Mouse (Mus musculus): Measurements from ENCODE around the gene Pom121l2.

Pom121l2 gene

GRCm38 (mm10) chr13:21993957-21994738 lies 13.2 kb downstream of the Pom121l2 start:
- no peak for DNase-seq (ENCODE audit: low spot score in 2 of 2)

DNA sequence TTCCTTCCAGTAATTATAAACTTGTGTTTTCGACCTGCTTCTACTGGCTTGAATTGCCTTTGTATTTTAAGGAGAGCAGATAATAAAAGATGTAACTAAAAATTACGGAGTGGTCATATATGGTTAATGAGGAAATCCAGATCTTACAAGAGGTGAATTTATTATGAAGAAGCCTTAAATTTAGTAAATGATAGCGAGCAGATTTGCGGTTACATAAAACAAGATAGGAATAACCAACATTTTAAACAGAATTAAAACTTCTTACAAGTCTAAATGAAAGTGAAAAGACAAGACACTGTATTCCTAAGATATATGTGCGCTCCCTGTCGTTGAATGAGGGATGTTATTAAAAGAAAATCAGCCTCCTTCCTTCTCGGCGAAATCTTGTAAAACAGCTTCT lies 13.9 kb downstream of the Pom121l2 start:
- no peak for DNase-seq (ENCODE audit: low spot score in 2 of 2)

DNA sequence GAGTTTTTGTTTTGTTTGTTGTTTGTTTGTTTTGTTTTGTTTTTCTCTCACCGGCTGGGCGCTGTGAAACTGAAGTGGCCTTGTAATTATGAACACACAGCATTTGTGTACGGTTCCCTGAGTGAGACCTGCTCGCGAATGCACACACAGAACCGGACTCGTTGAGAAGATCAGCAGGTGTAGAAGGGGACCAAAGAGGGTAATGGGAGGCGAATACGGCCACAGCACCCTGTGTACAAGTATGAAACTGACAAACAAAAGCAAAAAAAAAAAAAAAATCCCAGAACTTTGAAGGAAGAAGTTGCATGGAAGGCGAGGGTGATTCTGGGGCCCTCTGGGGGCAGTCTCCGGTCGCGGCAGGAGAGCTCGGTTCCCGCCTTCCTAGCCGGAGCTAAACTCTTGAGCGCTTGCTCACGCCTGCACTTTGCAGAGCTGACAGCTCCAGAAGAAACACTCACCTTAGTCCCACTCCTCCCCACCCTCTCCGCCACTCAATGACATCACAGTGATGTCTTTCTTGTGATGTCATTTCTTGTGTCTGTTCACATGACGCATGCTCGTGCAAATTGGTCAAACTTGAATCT lies 14.4 kb downstream of the Pom121l2 start:
- no peak for DNase-seq (ENCODE audit: low spot score in 2 of 2)

DNA sequence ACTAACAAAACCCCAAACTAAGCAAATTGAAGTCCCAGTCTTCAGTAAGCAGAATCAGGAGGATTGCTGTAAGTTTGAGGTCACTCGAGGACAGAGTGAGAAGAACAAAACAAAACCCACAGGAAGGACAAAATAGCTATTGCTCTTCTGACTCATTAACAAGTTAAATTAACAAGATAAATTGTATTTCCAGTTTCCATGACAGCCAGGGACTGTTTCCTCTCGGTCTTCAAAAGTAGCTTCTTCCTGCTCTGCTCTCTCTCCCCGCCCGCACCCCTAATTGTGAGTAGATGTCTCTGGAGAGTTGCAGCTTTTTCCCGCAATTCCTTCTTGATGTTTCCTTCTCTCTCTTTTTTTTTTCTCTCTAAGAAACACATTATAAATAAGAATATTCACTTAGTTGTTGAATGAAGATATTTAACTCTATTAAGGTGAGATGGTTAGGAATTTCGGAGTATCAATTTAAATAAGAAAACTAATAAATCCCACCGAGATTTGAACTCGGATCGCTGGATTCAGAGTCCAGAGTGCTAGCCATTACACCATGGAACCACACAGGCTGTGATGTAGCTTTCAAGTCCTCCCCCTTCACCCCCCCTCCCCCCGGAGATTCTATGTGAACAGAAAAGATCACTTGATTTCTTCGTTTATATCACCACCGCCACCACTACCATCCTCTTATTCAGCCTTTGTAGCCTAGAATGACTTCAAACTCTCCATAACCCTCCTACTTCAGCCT lies 15.3 kb downstream of the Pom121l2 start:
- DNase-seq (ENCODE audit: low spot score in 2 of 2), result no peak

DNA sequence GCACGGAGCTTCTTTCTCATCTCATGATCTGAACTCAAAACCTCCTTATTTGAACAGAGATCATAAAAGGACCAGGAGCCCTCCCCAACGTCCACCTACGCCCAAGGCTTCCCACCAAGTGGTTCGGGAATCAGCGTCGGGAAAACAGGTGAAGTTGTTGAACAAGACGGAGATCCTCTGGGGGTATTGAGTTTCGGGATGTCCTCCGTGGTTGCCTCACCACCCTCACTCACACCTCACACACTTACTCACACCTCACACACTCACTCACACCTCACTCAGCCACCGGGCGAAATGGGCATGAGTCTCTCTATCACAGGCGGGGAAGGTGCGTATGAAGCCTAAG lies 15.8 kb downstream of the Pom121l2 start:
- DNase-seq (ENCODE audit: low spot score in 2 of 2), result no peak

DNA sequence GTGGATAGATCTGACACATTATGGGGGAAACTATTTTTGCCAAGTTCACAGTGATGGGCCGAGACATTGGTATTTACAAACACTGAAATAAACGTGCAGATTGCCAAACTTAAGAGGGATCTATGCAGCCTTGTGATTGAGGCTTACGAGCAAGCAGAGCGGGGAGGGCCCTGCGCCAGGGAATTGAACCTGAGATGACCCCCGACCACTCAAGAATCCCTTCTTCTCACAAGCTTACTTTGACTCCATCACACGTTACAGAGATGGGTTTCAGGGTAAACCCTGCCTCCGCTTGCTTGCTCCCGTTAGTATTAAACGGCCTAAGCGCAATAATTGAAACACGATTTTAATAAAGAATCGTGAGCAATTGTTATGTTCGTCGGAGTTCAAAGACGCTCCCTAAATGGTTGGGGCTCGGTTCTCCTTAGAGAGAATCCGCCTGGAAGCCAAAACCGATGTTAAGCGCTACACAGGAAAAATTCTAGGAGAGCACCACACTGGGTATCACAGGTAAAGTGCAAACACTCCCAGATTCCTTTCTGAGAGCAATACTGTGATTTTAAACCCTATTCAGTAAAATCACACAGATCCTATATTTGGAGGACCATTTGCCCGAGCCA lies 16.3 kb downstream of the Pom121l2 start:
- DNase-seq (ENCODE audit: low spot score in 2 of 2), result no peak

DNA sequence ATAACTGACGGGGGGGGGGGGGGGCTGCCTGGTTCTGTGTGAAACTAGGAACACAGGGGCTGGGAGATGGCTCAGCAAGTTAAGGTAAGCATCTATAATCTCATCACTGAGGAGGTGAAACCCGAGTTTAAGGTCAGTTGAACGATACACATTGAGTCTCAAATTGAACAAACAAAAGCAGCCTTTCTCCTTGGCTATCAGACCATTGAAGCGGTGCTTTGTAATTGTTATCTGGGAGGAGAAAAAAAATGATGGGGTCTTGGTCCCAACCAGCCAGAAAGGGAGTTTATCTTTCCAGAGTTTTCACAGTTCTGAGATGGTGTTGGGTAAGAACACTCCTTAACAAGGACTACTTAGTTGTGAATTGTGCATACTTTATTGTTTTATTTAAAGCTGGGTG lies 16.8 kb downstream of the Pom121l2 start:
- no peak for DNase-seq (ENCODE audit: low spot score in 2 of 2)

GRCm38 (mm10) chr13:21998412-21998811 lies 17.4 kb downstream of the Pom121l2 start:
- DNase-seq (ENCODE audit: low spot score in 2 of 2), result no peak

GRCm38 (mm10) chr13:21999147-21999546 lies 18.2 kb downstream of the Pom121l2 start:
- DNase-seq (ENCODE audit: low spot score in 2 of 2), result no peak

DNA sequence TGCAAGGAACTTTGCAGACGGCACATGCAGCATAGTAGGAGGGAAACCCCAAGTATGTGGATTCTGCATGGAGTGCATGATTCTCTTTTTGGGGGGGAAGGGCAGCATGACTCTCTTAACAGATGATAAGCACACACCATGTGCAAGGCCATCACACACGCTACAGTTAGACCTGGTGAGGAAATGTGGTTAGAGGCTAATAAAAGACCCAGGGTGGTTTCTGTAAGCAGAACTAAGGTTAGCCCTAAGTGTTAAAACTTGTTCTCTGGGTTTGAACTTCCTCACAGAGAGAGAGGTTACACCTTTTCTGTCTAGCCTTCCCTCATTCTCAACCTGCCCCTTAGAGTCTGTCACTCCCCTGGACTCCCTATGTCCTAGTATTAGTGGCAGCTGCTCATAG lies 20.4 kb downstream of the Pom121l2 start:
- DNase-seq (ENCODE audit: low spot score in 2 of 2), result no peak

- DNase-seq (ENCODE audit: low spot score in 2 of 2), result no peak
Observed at GRCm38 (mm10) chr13:22001823-22002222, 20.8 kb downstream of the Pom121l2 start.

DNA sequence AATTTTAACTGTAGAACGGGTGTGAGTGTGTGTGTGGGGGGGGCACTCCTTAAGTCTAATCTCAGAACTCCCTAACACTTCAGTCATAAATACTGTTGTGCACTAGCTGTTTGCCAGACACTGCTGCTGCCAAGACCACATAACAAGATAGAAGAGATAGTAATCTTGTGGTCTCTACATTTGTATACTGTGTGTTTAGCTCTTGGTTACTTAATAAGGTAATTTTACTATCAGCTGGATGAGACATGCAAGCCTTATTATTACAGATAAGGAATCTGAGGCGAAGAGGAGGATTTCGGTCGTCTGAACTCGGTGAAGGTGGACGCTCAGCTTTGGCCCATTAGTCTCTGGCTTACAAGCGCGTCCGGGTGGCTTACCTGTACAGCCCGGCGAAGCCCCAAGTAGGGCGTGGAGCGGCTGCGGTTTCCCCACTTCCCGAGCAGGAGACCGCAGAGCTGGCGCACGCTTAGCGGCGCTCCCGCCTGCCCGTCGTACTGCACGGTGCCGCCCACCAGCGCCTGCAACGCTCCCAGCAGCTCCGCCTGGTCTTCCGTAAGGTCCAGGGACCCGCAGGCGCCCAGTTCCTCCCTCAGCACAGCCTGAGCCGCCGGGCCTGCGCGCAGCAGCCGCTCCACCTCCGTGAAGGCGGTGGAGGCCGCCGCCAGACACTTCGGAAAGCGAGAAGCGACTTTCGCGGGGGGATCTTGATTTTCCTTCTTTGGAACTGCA lies 24.8 kb downstream of the Pom121l2 start:
- no peak for DNase-seq (ENCODE audit: low spot score in 2 of 2)

DNA sequence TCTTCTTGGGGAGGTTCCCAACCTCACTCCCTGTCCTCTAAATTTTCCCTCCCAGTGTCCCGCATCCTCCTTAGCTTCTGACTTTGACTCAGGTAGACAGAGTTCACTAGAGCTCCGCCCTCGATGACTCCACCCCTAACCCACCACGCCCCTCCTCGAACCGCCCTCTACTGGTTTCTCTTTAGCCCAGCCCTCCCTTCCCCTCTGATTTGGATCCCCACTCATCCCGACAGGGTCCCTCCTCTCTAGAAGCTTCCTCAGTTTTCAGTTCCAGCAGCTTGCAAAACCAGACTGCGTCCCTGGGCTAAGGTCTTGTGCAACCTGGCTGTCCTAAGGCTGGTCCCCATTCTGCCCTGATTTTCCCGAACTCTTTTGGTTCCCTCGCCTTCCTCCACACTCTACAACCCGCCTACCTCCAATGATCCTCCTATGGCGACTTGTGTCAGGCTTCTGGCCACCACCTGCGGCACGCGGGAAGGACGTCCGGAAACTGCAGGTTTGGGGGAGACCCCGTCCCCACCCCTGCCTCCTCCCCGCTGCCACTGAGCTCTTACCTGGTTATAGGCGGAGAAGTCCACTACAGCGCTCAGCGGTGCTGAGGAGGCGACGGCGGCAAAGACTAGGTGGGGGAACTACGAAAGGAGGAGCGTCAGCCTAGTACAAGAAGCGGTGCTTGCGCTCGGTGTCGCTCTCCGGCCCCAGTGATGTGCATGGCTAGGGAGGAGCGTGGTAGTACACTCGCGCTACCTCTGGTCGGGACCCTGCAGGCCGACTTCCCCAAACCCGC lies 25.5 kb downstream of the Pom121l2 start:
- DNase-seq (ENCODE audit: low spot score in 2 of 2), result no peak

- no peak for DNase-seq (ENCODE audit: low spot score in 2 of 2)
Observed at GRCm38 (mm10) chr13:22007121-22007510, 26.1 kb downstream of the Pom121l2 start.

DNA sequence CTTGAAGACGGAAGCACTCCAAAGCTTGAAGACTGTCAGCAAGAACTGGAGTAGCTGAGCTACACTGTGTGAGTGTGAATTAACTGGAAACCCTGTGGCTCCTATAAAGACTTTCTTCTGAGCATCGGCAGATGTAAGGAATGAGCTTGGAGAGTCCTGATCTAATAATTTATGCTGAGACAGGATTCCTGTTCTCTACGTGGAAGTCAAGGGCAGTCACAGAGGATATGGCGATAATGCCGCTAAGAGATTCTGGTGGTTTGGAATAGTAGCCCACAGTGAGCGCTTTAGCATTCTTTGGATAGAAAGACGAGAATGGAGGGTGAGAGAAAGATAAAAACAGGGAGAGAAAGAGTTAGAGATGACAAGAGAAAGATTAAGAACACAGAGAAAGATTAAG lies 26.9 kb downstream of the Pom121l2 start:
- DNase-seq (ENCODE audit: low spot score in 2 of 2), result no peak

- no peak for DNase-seq (ENCODE audit: low spot score in 2 of 2)
Observed at GRCm38 (mm10) chr13:22008707-22009106, 27.7 kb downstream of the Pom121l2 start.

GRCm38 (mm10) chr13:22009642-22010041 lies 28.6 kb downstream of the Pom121l2 start, which contains the start of gene Prss16:
Prss16 (minus strand) TSS chr13:22009742.
- DNase-seq (ENCODE audit: low spot score in 2 of 2), result no peak

- no peak for DNase-seq (ENCODE audit: low spot score in 2 of 2)
Observed at GRCm38 (mm10) chr13:22013716-22014115, 32.7 kb downstream of the Pom121l2 start.

DNA sequence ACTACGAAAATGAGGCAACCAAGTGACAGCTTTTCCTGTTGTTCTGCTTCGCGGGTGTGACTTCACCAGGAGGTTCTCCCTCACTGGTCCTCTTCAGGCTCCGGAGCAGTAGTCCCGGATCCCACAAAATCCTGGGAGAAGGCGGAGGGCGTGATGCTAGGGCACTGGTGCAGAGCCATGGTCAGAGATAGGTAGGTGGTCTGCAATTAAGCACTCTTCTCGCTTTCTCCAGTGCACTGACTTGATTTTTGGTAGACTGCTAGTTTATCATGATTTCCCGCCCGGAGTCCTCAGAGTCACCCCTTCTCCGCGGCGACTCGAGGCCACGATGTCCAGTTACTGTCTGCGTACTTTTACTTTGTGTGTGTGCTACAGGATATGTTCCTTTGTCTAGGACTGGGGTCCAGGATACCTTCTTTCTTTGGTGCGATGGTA lies 33.4 kb downstream of the Pom121l2 start:
- DNase-seq (ENCODE audit: low spot score in 2 of 2), result no peak

DNA sequence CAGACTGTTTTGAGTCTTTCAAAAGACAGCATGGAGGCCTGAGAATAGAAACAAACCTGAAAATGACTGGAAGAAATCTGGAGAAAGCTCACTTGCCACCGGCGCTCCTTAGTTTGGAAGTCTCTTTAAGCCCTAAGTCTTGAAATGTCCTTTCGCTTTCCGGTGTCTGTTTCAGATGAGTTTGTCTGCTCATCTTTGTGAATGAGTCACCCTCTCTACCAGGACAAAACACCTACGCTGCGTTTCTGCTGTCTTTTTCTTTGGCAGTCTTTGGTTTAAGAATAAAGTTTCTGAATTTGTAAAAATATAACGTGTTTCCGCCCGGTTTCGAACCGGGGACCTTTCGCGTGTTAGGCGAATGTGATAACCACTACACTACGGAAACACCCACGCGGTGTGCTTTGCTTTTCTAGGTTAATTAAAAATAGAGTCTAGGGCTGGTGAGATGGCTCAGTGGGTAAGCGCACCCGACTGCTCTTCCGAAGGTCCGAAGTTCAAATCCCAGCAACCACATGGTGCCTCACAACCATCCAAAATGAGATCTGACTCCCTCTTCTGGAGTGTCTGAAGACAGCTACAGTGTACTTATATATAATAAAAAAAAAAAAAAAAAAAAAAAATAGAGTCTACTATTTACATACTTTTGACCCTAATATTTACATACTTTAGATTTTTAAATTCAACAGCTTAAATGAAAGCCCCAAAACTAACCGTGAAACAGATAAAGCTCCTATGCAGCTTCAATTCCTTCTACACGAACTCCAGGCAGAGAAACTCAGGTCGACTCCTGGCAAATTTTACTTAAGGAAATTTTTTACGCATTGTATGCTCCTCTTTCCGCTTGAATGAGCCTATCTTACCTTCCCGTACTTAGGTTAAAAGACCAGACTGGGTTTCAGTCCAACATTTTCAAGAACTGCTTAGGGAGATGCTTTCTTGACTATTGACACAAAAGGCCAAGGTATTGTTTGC lies 34.8 kb downstream of the Pom121l2 start:
- peak in 1 of 2 experiments; percentile 63 for DNase-seq (ENCODE audit: low spot score in 2 of 2)

All from frontal cortex, postnatal 14 days (tissue).